Mouse (Mus musculus) retina, embryonic 14.5 days (tissue): ENCODE data around the gene AW209491.

ENCODE experiments used
- DNase-seq: peaks from one replicate; pipeline ENCODE4 v3.0.0-alpha.2; 2015; ENCODE audit warnings: low spot score

AW209491 gene

GRCm38 (mm10) chr13:14629726-14630641, at the start of gene AW209491:
Gene AW209491 (plus strand): TSS chr13:14630154.
- DNase-seq: peak; percentile 93

GRCm38 (mm10) chr13:14580392-14580791, 49.6 kb upstream of the AW209491 start:
- no peak for DNase-seq

GRCm38 (mm10) chr13:14602744-14603143, 27.2 kb upstream of the AW209491 start:
- DNase-seq: no peak

GRCm38 (mm10) chr13:14607616-14608015, 22.3 kb upstream of the AW209491 start:
- no peak for DNase-seq

- no peak for DNase-seq
These were observed 17.5 kb upstream of the AW209491 start for GRCm38 (mm10) chr13:14612463-14612862.

GRCm38 (mm10) chr13:14612926-14613529, 16.9 kb upstream of the AW209491 start, which contains the start of the genes Mrpl32 and Psma2:
Gene Mrpl32 (minus strand): TSS chr13:14613165.
Gene Psma2 (plus strand): TSS chr13:14613240.
- peak; percentile 98 for DNase-seq

GRCm38 (mm10) chr13:14613553-14613952, 16.4 kb upstream of the AW209491 start:
- no peak for DNase-seq

GRCm38 (mm10) chr13:14618724-14619123, 11.2 kb upstream of the AW209491 start:
- DNase-seq: peak; percentile 78

- DNase-seq: no peak
These were observed 10.0 kb downstream of the AW209491 start for GRCm38 (mm10) chr13:14639998-14640397.

- peak; percentile 79 for DNase-seq
These were observed 19.3 kb downstream of the AW209491 start for GRCm38 (mm10) chr13:14649301-14649700.

- DNase-seq: no peak
These were observed 37.2 kb downstream of the AW209491 start for GRCm38 (mm10) chr13:14667107-14667506.

GRCm38 (mm10) chr13:14670342-14670741, 40.4 kb downstream of the AW209491 start:
- peak; percentile 71 for DNase-seq
